In the genomic region with DNA sequence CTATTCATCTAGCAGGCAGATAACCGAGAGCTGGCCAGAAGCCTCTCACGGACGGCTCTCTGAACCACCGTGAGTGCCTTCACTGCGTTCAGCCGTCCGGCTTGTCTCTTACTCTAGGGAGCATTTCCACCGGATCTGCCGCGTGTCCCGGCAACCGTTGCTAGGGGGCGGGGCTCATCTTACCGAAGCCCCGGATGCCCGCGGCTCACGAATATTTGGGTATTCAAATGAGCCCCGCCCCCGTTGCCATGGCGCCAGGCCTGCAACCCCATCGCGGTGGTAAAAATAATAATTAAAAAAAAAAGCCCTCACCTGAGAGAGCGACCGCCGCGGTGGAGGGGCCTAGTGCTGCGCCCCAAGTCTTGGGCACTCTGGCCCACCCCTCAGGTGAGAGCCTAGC, we compare ENCODE assay signal across 8 mouse cellular contexts. TPM values are rescaled to one million over a fixed set of nuclear protein-coding genes. Genes with fewer than 3 reads are reported as not detected.
DNase-seq lines count a peak whose midpoint lies in the region; ATAC-seq and TF ChIP-seq lines count a peak whose summit lies in the region.

No protein-coding gene starts in this region.

- peak overlapping the region; percentile 65 for H3K9ac ChIP-seq in forebrain, embryonic 16.5 days (replicated peaks; ENCODE audit: low read depth, low read length)
- H3K9ac ChIP-seq in lung, embryonic 16.5 days (ENCODE audit: low read length): peak overlapping the region; percentile 63

- under 1% methylated on average over 28 of the region's 28 CpGs for WGBS in forebrain, embryonic 16.5 days
- WGBS in lung, embryonic 16.5 days: 0% methylated on average over 28 of the region's 28 CpGs

- peak; percentile 32 for ATAC-seq in G1E (ENCODE audit: extremely low read depth, insufficient number of reproducible peaks, low FRiP score, poor library complexity, severe bottlenecking)
- peak; percentile 43 for ATAC-seq in forebrain, embryonic 16.5 days
- ATAC-seq in lung, embryonic 16.5 days (ENCODE audit: low read depth): peak; percentile 6; the same call in 1 of the 2 replicates

- H3K36me3 ChIP-seq in G1E (replicated peaks): peaks cover 39% of the 10 kb centered on the region
- peaks cover 15% of the 10 kb centered on the region; the same call in 1 of the 2 replicates for H3K36me3 ChIP-seq in forebrain, embryonic 16.5 days (ENCODE audit: control insufficient read depth, insufficient read depth)
- peaks cover 25% of the 10 kb centered on the region for H3K36me3 ChIP-seq in lung, embryonic 16.5 days (ENCODE audit: control insufficient read depth, insufficient read depth, low read length)

- H3K4me3 ChIP-seq in G1E (ENCODE audit: low read depth, low read length): peak overlapping the region; percentile 89
- peak overlapping the region; percentile 88 for H3K4me3 ChIP-seq in forebrain, embryonic 16.5 days (replicated peaks; ENCODE audit: low read length)
- H3K4me3 ChIP-seq in lung, embryonic 16.5 days (ENCODE audit: low read length): peak overlapping the region; percentile 94

- H3K4me1 ChIP-seq in G1E (ENCODE audit: insufficient read depth, low read depth, low read length): peaks cover 56% of the 10 kb centered on the region
- H3K4me1 ChIP-seq in forebrain, embryonic 16.5 days (replicated peaks; ENCODE audit: control insufficient read depth, insufficient read depth, low read length): peaks cover 20% of the 10 kb centered on the region
- peaks cover 19% of the 10 kb centered on the region for H3K4me1 ChIP-seq in lung, embryonic 16.5 days (replicated peaks; ENCODE audit: control insufficient read depth, insufficient read depth, low read length)

- peak; percentile 70 for DNase-seq in G1E (ENCODE audit: low spot score)
- peak; percentile 80 for DNase-seq in cerebellum, adult 11-12 months
- DNase-seq in heart, postnatal 36 days: peak; percentile 82 to 87
- DNase-seq in layer of hippocampus, adult 9-11 months: peak; percentile 89
- peak; percentile 80 for DNase-seq in ovary, postnatal 10 days (ENCODE audit: low spot score)
- DNase-seq in thymus, postnatal 0 days (ENCODE audit: low spot score): peak; percentile 92

- H3K27ac ChIP-seq in forebrain, embryonic 16.5 days (ENCODE audit: low read length): peak overlapping the region; percentile 80
- peak overlapping the region; percentile 68 for H3K27ac ChIP-seq in lung, embryonic 16.5 days (ENCODE audit: low read length)

- no peak for TF ChIP-seq CTCF in G1E (IDR thresholded peaks at IDR 0.05; ENCODE audit: low read depth, low read length)

- H3K4me2 ChIP-seq in forebrain, embryonic 16.5 days (ENCODE audit: low read length): peak overlapping the region; percentile 99
- peak overlapping the region; percentile 96 for H3K4me2 ChIP-seq in lung, embryonic 16.5 days (ENCODE audit: low read depth, low read length)

- H3K9me3 ChIP-seq in G1E (replicated peaks): no peaks in the 10 kb centered on the region
- H3K9me3 ChIP-seq in forebrain, embryonic 16.5 days (ENCODE audit: control insufficient read depth, low read length): no peaks in the 10 kb centered on the region
- H3K9me3 ChIP-seq in lung, embryonic 16.5 days (ENCODE audit: control insufficient read depth, low read length): no peaks in the 10 kb centered on the region

- H3K27me3 ChIP-seq in G1E (ENCODE audit: insufficient read depth, low read length): peaks cover 2% of the 10 kb centered on the region; the same call in 1 of the 2 replicates
- H3K27me3 ChIP-seq in forebrain, embryonic 16.5 days (replicated peaks; ENCODE audit: control insufficient read depth, insufficient read depth, low read length): no peaks in the 10 kb centered on the region
- peaks cover 4% of the 10 kb centered on the region; the same call in 1 of the 2 replicates for H3K27me3 ChIP-seq in lung, embryonic 16.5 days (ENCODE audit: control insufficient read depth, insufficient read depth, low read depth, low read length)

- intact Hi-C loops in heart, postnatal 36 days (cut with DNase I): loop anchor here (5.0 kb wide), 1 partner anchor 338 kb away; a partner anchor contains a TSS

RNA-seq across cellular contexts. Expression of a gene that starts 0.9 kb away (rescaled TPM):
- total RNA-seq in G1E (2014; fragmentation: Nextera tagmentation) (2.3 and 2.8 TPM in 2 replicates), G1E (2017) (1.3 and 2.7 TPM in 2 replicates)
- polyA plus RNA-seq in G1E (2012): 3.3 and 4.0 TPM in 2 replicates
- polyA plus RNA-seq in forebrain, embryonic 16.5 days (2015; fragmentation: Nextera tagmentation; extraction: Ambion mirVana): 10.0 and 13.9 TPM in 2 replicates
- total RNA-seq in heart, postnatal 36 days (2021): 1 to 10 TPM; 2.8 to 4.0 TPM
- 8.6 and 8.9 TPM in 2 replicates for polyA plus RNA-seq in lung, embryonic 16.5 days (2015; fragmentation: Nextera tagmentation; extraction: Ambion mirVana)
- 2.5 and 2.9 TPM in 2 replicates for polyA plus RNA-seq in thymus, postnatal 0 days (2015; fragmentation: Nextera tagmentation; extraction: Ambion mirVana)

RNA-seq across cellular contexts. Expression of a gene that starts 1.0 kb away (rescaled TPM):
- total RNA-seq in G1E (2014; fragmentation: Nextera tagmentation) (30.3 and 32.7 TPM in 2 replicates), G1E (2017) (29.3 and 31.5 TPM in 2 replicates)
- 31.1 and 38.9 TPM in 2 replicates for polyA plus RNA-seq in G1E (2012)
- polyA plus RNA-seq in forebrain, embryonic 16.5 days (2015; fragmentation: Nextera tagmentation; extraction: Ambion mirVana): 105 and 113 TPM in 2 replicates
- 100 to 1,000 TPM in 1 of 2 experiments, 10 to 100 TPM in 1; 97.9 to 104 TPM for total RNA-seq in heart, postnatal 36 days (2021)
- polyA plus RNA-seq in lung, embryonic 16.5 days (2015; fragmentation: Nextera tagmentation; extraction: Ambion mirVana): 48.5 and 48.8 TPM in 2 replicates
- 58.8 and 66.5 TPM in 2 replicates for polyA plus RNA-seq in thymus, postnatal 0 days (2015; fragmentation: Nextera tagmentation; extraction: Ambion mirVana)

RNA-seq across cellular contexts. Expression of a gene that starts 19.1 kb away (rescaled TPM):
- total RNA-seq in G1E (2014; fragmentation: Nextera tagmentation): 1.6 and 2.2 TPM in 2 replicates
- 0.52 and 0.93 TPM in 2 replicates for total RNA-seq in G1E (2017)
- polyA plus RNA-seq in G1E (2012): 0.42 and 0.49 TPM in 2 replicates
- polyA plus RNA-seq in forebrain, embryonic 16.5 days (2015; fragmentation: Nextera tagmentation; extraction: Ambion mirVana): 0.76 and 1.2 TPM in 2 replicates
- not detected for total RNA-seq in heart, postnatal 36 days (2021)
- polyA plus RNA-seq in lung, embryonic 16.5 days (2015; fragmentation: Nextera tagmentation; extraction: Ambion mirVana): 1.3 and 1.4 TPM in 2 replicates
- 1.1 and 1.8 TPM in 2 replicates for polyA plus RNA-seq in thymus, postnatal 0 days (2015; fragmentation: Nextera tagmentation; extraction: Ambion mirVana)

RNA-seq across cellular contexts. Expression of a gene that starts 20.8 kb away (rescaled TPM):
- total RNA-seq in G1E (2014; fragmentation: Nextera tagmentation) (15.6 and 51.8 TPM in 2 replicates), G1E (2017) (4.9 and 8.9 TPM in 2 replicates)
- polyA plus RNA-seq in G1E (2012): 14.1 and 16.8 TPM in 2 replicates
- 22.9 and 23.6 TPM in 2 replicates for polyA plus RNA-seq in forebrain, embryonic 16.5 days (2015; fragmentation: Nextera tagmentation; extraction: Ambion mirVana)
- total RNA-seq in heart, postnatal 36 days (2021): 1 to 10 TPM in 1 of 2 experiments, under 1 TPM in 1; 0.79 to 1.7 TPM
- 69.4 and 86.6 TPM in 2 replicates for polyA plus RNA-seq in lung, embryonic 16.5 days (2015; fragmentation: Nextera tagmentation; extraction: Ambion mirVana)
- 19.7 and 20.6 TPM in 2 replicates for polyA plus RNA-seq in thymus, postnatal 0 days (2015; fragmentation: Nextera tagmentation; extraction: Ambion mirVana)

RNA-seq across cellular contexts. Expression of a gene that starts 22.2 kb away (rescaled TPM):
- total RNA-seq in G1E (2014; fragmentation: Nextera tagmentation) (14.7 and 16.3 TPM in 2 replicates), G1E (2017) (40.6 and 51.8 TPM in 2 replicates)
- polyA plus RNA-seq in G1E (2012): 3.0 and 12.6 TPM in 2 replicates
- 41.0 and 45.7 TPM in 2 replicates for polyA plus RNA-seq in forebrain, embryonic 16.5 days (2015; fragmentation: Nextera tagmentation; extraction: Ambion mirVana)
- total RNA-seq in heart, postnatal 36 days (2021): 10 to 100 TPM; 66.8 to 67.8 TPM
- 153 and 165 TPM in 2 replicates for polyA plus RNA-seq in lung, embryonic 16.5 days (2015; fragmentation: Nextera tagmentation; extraction: Ambion mirVana)
- polyA plus RNA-seq in thymus, postnatal 0 days (2015; fragmentation: Nextera tagmentation; extraction: Ambion mirVana): 71.2 and 72.2 TPM in 2 replicates

Comparison
In these comparisons a context has a peak if more than half of its experiments do, and no peak if none do; other contexts are left out.
1. Peak in every context shown above with its lines: DNase-seq, ATAC-seq, H3K4me3 ChIP-seq and H3K27ac ChIP-seq.